Mouse (Mus musculus) C2C12 (cell line): ENCODE measurements around the gene Gpatch1. TPM values are rescaled to one million over a fixed set of nuclear protein-coding genes. Genes with fewer than 3 reads are reported as not detected.

Experiments used
- H3K27me3 ChIP-seq: one replicate; pipeline ENCODE4 v1.6.1; 2011; ENCODE audit not compliant: control insufficient read depth, insufficient read depth, insufficient read length
- H3K36me3 ChIP-seq: one replicate; pipeline ENCODE4 v1.6.1; 2011; ENCODE audit not compliant: control insufficient read depth, insufficient read depth
- H3K4me3 ChIP-seq: one replicate; pipeline ENCODE4 v1.5.1; 2011; ENCODE audit warnings: mild to moderate bottlenecking, control low read depth; ENCODE audit not compliant: poor library complexity, insufficient read depth, severe bottlenecking
- H3K79me2 ChIP-seq: one replicate; pipeline ENCODE4 v1.6.1; 2011; ENCODE audit not compliant: control insufficient read depth, insufficient read depth
- H3K79me3 ChIP-seq: one replicate; pipeline ENCODE4 v1.6.1; 2011; ENCODE audit warnings: low read depth, control low read depth
- H3ac ChIP-seq: one replicate; pipeline ENCODE3; 2011; ENCODE audit warnings: low read depth; ENCODE audit not compliant: control insufficient read depth, insufficient read length
- CEBPB ChIP-seq: IDR thresholded peaks from one replicate; pipeline ENCODE4 v1.6.1; 2011; ENCODE audit warnings: low read depth, mild to moderate bottlenecking, control low read depth, moderate library complexity
- CTCF ChIP-seq: IDR thresholded peaks from one replicate; pipeline ENCODE4 v1.5.1; 2011; ENCODE audit not compliant: control insufficient read depth, insufficient read depth, insufficient read length
- FOSL1 ChIP-seq: IDR thresholded peaks from one replicate; pipeline ENCODE4 v1.8.0; 2011; ENCODE audit warnings: mild to moderate bottlenecking, low read length; ENCODE audit not compliant: poor library complexity, insufficient read depth, severe bottlenecking
- MAX ChIP-seq: IDR thresholded peaks from one replicate; pipeline ENCODE4 v1.6.1; 2011; ENCODE audit warnings: mild to moderate bottlenecking, control low read depth
- MYOD1 ChIP-seq: IDR thresholded peaks from one replicate; pipeline ENCODE4 v1.6.1; 2011; ENCODE audit warnings: low read depth; ENCODE audit not compliant: control insufficient read depth, insufficient read length
- MYOG ChIP-seq: IDR thresholded peaks from one replicate; pipeline ENCODE4 v1.6.1; 2011; ENCODE audit not compliant: control insufficient read depth, insufficient read length; ENCODE audit errors: extremely low read depth
- USF1 ChIP-seq: IDR thresholded peaks from one replicate; pipeline ENCODE4 v1.6.1; 2011; ENCODE audit warnings: low read depth, mild to moderate bottlenecking, control low read depth, moderate library complexity
- polyA plus RNA-seq: library from polyadenylated mRNA; unstranded; fragments of >200 nt; fragmentation: generic; extraction: Trizol; gene quantifications from one replicate; pipeline ENCODE4 v1.2.1, GENCODE M21; 2012; ENCODE audit warnings: missing spikeins

The Gpatch1 gene
- polyA plus RNA-seq, 1 experiment, result 6.0 TPM

DNA sequence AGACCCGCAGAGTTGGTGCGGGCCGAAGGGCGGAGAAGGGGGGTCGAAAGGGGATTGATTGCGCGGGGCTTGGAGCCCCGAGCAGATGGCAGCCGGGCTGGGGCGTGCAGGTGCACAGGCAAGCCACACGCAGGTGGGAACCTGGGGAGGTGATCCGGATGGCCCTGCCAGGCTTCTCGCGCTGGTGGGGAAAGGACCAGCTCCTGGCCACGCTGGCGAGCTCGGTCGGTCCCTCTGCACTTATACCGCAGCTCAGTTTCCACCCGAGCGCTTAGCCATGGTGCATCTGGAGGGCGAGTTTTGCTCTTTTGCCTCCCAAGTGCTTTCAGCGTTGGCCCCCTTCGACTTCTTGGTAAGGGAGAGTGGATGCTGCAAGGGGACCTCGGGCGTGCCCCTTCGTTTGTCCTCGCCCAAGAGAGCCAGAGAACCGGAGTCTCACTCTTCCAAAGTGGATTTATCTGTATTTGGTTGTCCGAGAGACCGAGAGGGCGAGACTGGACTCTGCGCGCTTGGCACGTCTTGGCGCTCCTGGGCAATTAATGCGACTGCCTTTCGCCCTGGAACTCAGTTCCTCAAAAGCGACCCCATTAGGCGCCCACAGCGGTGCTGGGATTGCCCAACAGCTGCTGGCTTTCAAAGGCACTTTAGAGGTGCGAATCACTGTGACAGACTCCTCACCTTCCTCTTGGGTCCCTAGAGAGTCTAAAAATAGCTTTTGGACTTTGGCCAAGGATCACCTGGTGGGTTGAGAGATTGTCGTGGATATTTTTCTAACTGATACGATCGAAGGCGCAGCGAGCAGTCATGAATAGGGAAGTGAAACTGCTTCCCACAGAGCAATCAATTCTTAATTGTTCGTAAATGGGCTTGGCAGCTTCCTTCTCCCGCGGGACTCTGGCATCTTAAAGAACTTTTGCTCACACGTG is 16.6 kb upstream of the Gpatch1 start:
- no peaks in the 10 kb centered on the region for H3K79me2 ChIP-seq
- no peaks in the 10 kb centered on the region for H3K36me3 ChIP-seq
- no peak for TF ChIP-seq USF1
- no peak for TF ChIP-seq CTCF
- TF ChIP-seq MYOD1, result no peak
- TF ChIP-seq MAX, result no peak
- no peak for TF ChIP-seq CEBPB
- no peak for TF ChIP-seq FOSL1
- no peak for TF ChIP-seq MYOG
- no peaks in the 10 kb centered on the region for H3K79me3 ChIP-seq
- peak overlapping the region; percentile 36 for H3K4me3 ChIP-seq
- peak overlapping the region; percentile 79 for H3ac ChIP-seq
- H3K27me3 ChIP-seq, result no peaks in the 10 kb centered on the region

GRCm38 (mm10) chr7:35333692-35334526 is 15.7 kb upstream of the Gpatch1 start, which contains the start of gene Rhpn2:
TSS of gene Rhpn2 (plus strand) at chr7:35334170.
- Histone ChIP-seq H3K79me2 (no peaks in the 10 kb centered on the region), H3ac (peak within 1 kb of the TSS; percentile 79), H3K27me3 (no peaks in the 10 kb centered on the region), H3K79me3 (no peaks in the 10 kb centered on the region), H3K4me3 (peak within 1 kb of the TSS; percentile 36), H3K36me3 (no peaks in the 10 kb centered on the region)
- TF ChIP-seq USF1, result no peak
- TF ChIP-seq MYOD1, result no peak
- no peak for TF ChIP-seq MYOG
- no peak for TF ChIP-seq MAX
- TF ChIP-seq CEBPB, result no peak
- no peak for TF ChIP-seq CTCF
- TF ChIP-seq FOSL1, result no peak

DNA sequence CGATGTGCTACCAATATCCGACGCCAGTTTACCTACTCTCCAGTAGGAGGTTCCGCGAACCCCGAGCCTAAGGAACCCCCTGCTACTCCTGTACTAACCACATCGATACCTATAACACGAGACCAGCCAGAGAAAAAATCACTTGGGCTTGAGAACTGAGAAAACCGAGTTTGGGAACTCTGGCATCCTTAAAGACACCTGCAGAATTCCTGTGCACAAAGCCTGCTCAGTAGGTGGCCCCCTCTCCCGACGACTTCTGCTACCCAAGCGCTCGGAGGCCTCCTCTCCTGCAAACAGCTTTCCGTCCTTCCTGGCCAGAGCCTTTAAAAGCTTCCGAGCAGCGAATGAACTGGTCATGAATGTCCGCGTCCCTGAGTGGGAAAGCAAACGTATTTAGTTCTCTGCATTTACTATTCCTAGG is 15.0 kb upstream of the Gpatch1 start:
- no peaks in the 10 kb centered on the region for H3K79me2 ChIP-seq
- no peaks in the 10 kb centered on the region for H3K27me3 ChIP-seq
- H3K36me3 ChIP-seq, result no peaks in the 10 kb centered on the region
- H3ac ChIP-seq, result no peak overlapping the region
- no peaks in the 10 kb centered on the region for H3K79me3 ChIP-seq
- peak overlapping the region; percentile 26 for H3K4me3 ChIP-seq
- TF ChIP-seq CEBPB (no peak), USF1 (no peak), MYOG (no peak), MAX (no peak), FOSL1 (no peak), MYOD1 (no peak), CTCF (no peak)

- TF ChIP-seq CEBPB (no peak), USF1 (no peak), MYOD1 (no peak), CTCF (no peak), MYOG (no peak), MAX (no peak), FOSL1 (no peak)
- Histone ChIP-seq H3K27me3 (no peaks in the 10 kb centered on the region), H3K4me3 (no peak overlapping the region)
Observed at GRCm38 (mm10) chr7:35331590-35331989, 13.3 kb upstream of the Gpatch1 start.

GRCm38 (mm10) chr7:35322732-35323420 is 4.6 kb upstream of the Gpatch1 start:
- Histone ChIP-seq H3K4me3 (no peak overlapping the region), H3K27me3 (no peaks in the 10 kb centered on the region), H3K79me2 (peaks cover 4% of the 10 kb centered on the region), H3K79me3 (no peaks in the 10 kb centered on the region), H3K36me3 (no peaks in the 10 kb centered on the region), H3ac (no peak overlapping the region)
- TF ChIP-seq MYOG, result no peak
- TF ChIP-seq FOSL1, result no peak
- no peak for TF ChIP-seq CEBPB
- no peak for TF ChIP-seq CTCF
- no peak for TF ChIP-seq MAX
- no peak for TF ChIP-seq USF1
- TF ChIP-seq MYOD1, result no peak

More at GRCm38 (mm10) chr7:35331590-35331989, 13.3 kb upstream of the Gpatch1 start:
- H3K79me3 ChIP-seq, result no peaks in the 10 kb centered on the region
- H3ac ChIP-seq, result no peak overlapping the region
- no peaks in the 10 kb centered on the region for H3K36me3 ChIP-seq
- no peaks in the 10 kb centered on the region for H3K79me2 ChIP-seq
